Mouse (Mus musculus): ENCODE measurements around the gene St7. TPM values are rescaled to one million over a fixed set of nuclear protein-coding genes. Genes with fewer than 3 reads are reported as not detected.

St7 gene
- polyA plus RNA-seq, 1 experiment = 22.8 TPM

GRCm38 (mm10) chr6:17898539-17898938 is 205.8 kb downstream of the St7 start:
- Histone ChIP-seq H3K4me3 (ENCODE audit: insufficient read depth, low read length) (no peak overlapping the region), H3K27ac (ENCODE audit: insufficient read depth, low read length) (no peak overlapping the region), H3K4me1 (ENCODE audit: control insufficient read depth, insufficient read depth, low read length) (no peaks in the 10 kb centered on the region)
- no peak for TF ChIP-seq CTCF (IDR thresholded peaks at IDR 0.05; ENCODE audit: extremely low read depth, insufficient read depth, low read length)

- no peak for TF ChIP-seq POLR2A (IDR thresholded peaks at IDR 0.05; ENCODE audit: extremely low read depth, insufficient read depth, low read length)
- H3K4me1 ChIP-seq (ENCODE audit: control insufficient read depth, insufficient read depth, low read length) = no peaks in the 10 kb centered on the region
Measured at GRCm38 (mm10) chr6:17903355-17903754, 210.6 kb downstream of the St7 start.

GRCm38 (mm10) chr6:17905776-17906175 is 213.0 kb downstream of the St7 start:
- Histone ChIP-seq H3K4me1 (ENCODE audit: control insufficient read depth, insufficient read depth, low read length) (no peaks in the 10 kb centered on the region), H3K4me3 (ENCODE audit: insufficient read depth, low read length) (no peak overlapping the region), H3K27ac (ENCODE audit: insufficient read depth, low read length) (no peak overlapping the region)
- TF ChIP-seq POLR2A (IDR thresholded peaks at IDR 0.05; ENCODE audit: extremely low read depth, insufficient read depth, low read length) = no peak
- TF ChIP-seq CTCF (IDR thresholded peaks at IDR 0.05; ENCODE audit: extremely low read depth, insufficient read depth, low read length) = no peak

More at GRCm38 (mm10) chr6:17903355-17903754, 210.6 kb downstream of the St7 start:
- H3K4me3 ChIP-seq (ENCODE audit: insufficient read depth, low read length) = no peak overlapping the region
- no peak overlapping the region for H3K27ac ChIP-seq (ENCODE audit: insufficient read depth, low read length)

- H3K27ac ChIP-seq (ENCODE audit: insufficient read depth, low read length) = no peak overlapping the region
- TF ChIP-seq CTCF (IDR thresholded peaks at IDR 0.05; ENCODE audit: extremely low read depth, insufficient read depth, low read length) (no peak), POLR2A (IDR thresholded peaks at IDR 0.05; ENCODE audit: extremely low read depth, insufficient read depth, low read length) (no peak)
- no peak overlapping the region for H3K4me3 ChIP-seq (ENCODE audit: insufficient read depth, low read length)
- no peaks in the 10 kb centered on the region for H3K4me1 ChIP-seq (ENCODE audit: control insufficient read depth, insufficient read depth, low read length)
Measured at GRCm38 (mm10) chr6:17906289-17906688, 213.6 kb downstream of the St7 start.

- Histone ChIP-seq H3K27ac (ENCODE audit: insufficient read depth, low read length) (no peak overlapping the region), H3K4me1 (ENCODE audit: control insufficient read depth, insufficient read depth, low read length) (peaks cover 5% of the 10 kb centered on the region), H3K4me3 (ENCODE audit: insufficient read depth, low read length) (no peak overlapping the region)
- TF ChIP-seq POLR2A (IDR thresholded peaks at IDR 0.05; ENCODE audit: extremely low read depth, insufficient read depth, low read length) (no peak), CTCF (IDR thresholded peaks at IDR 0.05; ENCODE audit: extremely low read depth, insufficient read depth, low read length) (no peak)
Measured at GRCm38 (mm10) chr6:17912312-17912711, 219.6 kb downstream of the St7 start.

- no peak for TF ChIP-seq CTCF (IDR thresholded peaks at IDR 0.05; ENCODE audit: extremely low read depth, insufficient read depth, low read length)
- no peak for TF ChIP-seq POLR2A (IDR thresholded peaks at IDR 0.05; ENCODE audit: extremely low read depth, insufficient read depth, low read length)
- Histone ChIP-seq H3K4me3 (ENCODE audit: insufficient read depth, low read length) (no peak overlapping the region), H3K4me1 (ENCODE audit: control insufficient read depth, insufficient read depth, low read length) (peaks cover 7% of the 10 kb centered on the region), H3K27ac (ENCODE audit: insufficient read depth, low read length) (no peak overlapping the region)
Measured at GRCm38 (mm10) chr6:17912825-17913224, 220.1 kb downstream of the St7 start.

GRCm38 (mm10) chr6:17913315-17913714 is 220.6 kb downstream of the St7 start:
- TF ChIP-seq CTCF (IDR thresholded peaks at IDR 0.05; ENCODE audit: extremely low read depth, insufficient read depth, low read length) = no peak
- no peak for TF ChIP-seq POLR2A (IDR thresholded peaks at IDR 0.05; ENCODE audit: extremely low read depth, insufficient read depth, low read length)
- Histone ChIP-seq H3K27ac (ENCODE audit: insufficient read depth, low read length) (no peak overlapping the region), H3K4me1 (ENCODE audit: control insufficient read depth, insufficient read depth, low read length) (peaks cover 7% of the 10 kb centered on the region), H3K4me3 (ENCODE audit: insufficient read depth, low read length) (no peak overlapping the region)

- H3K27ac ChIP-seq (ENCODE audit: insufficient read depth, low read length) = no peak overlapping the region
- peaks cover 7% of the 10 kb centered on the region for H3K4me1 ChIP-seq (ENCODE audit: control insufficient read depth, insufficient read depth, low read length)
- TF ChIP-seq POLR2A (IDR thresholded peaks at IDR 0.05; ENCODE audit: extremely low read depth, insufficient read depth, low read length) (no peak), CTCF (IDR thresholded peaks at IDR 0.05; ENCODE audit: extremely low read depth, insufficient read depth, low read length) (no peak)
- no peak overlapping the region for H3K4me3 ChIP-seq (ENCODE audit: insufficient read depth, low read length)
Measured at GRCm38 (mm10) chr6:17914300-17914699, 221.6 kb downstream of the St7 start.

- Histone ChIP-seq H3K4me1 (ENCODE audit: control insufficient read depth, insufficient read depth, low read length) (peaks cover 8% of the 10 kb centered on the region), H3K27ac (ENCODE audit: insufficient read depth, low read length) (no peak overlapping the region), H3K4me3 (ENCODE audit: insufficient read depth, low read length) (no peak overlapping the region)
- TF ChIP-seq POLR2A (IDR thresholded peaks at IDR 0.05; ENCODE audit: extremely low read depth, insufficient read depth, low read length) (no peak), CTCF (IDR thresholded peaks at IDR 0.05; ENCODE audit: extremely low read depth, insufficient read depth, low read length) (no peak)
Measured at GRCm38 (mm10) chr6:17917233-17917632, 224.5 kb downstream of the St7 start.

- H3K27ac ChIP-seq (ENCODE audit: insufficient read depth, low read length) = no peak overlapping the region
- TF ChIP-seq POLR2A (IDR thresholded peaks at IDR 0.05; ENCODE audit: extremely low read depth, insufficient read depth, low read length) = no peak
- TF ChIP-seq CTCF (IDR thresholded peaks at IDR 0.05; ENCODE audit: extremely low read depth, insufficient read depth, low read length) = no peak
- peaks cover 8% of the 10 kb centered on the region for H3K4me1 ChIP-seq (ENCODE audit: control insufficient read depth, insufficient read depth, low read length)
- H3K4me3 ChIP-seq (ENCODE audit: insufficient read depth, low read length) = no peak overlapping the region
Measured at GRCm38 (mm10) chr6:17922180-17922579, 229.4 kb downstream of the St7 start.

- Histone ChIP-seq H3K4me1 (ENCODE audit: control insufficient read depth, insufficient read depth, low read length) (peaks cover 6% of the 10 kb centered on the region), H3K27ac (ENCODE audit: insufficient read depth, low read length) (no peak overlapping the region), H3K4me3 (ENCODE audit: insufficient read depth, low read length) (no peak overlapping the region)
- no peak for TF ChIP-seq CTCF (IDR thresholded peaks at IDR 0.05; ENCODE audit: extremely low read depth, insufficient read depth, low read length)
- TF ChIP-seq POLR2A (IDR thresholded peaks at IDR 0.05; ENCODE audit: extremely low read depth, insufficient read depth, low read length) = no peak
Measured at GRCm38 (mm10) chr6:17922967-17923366, 230.2 kb downstream of the St7 start.
